Mouse (Mus musculus) CH12.LX (cell line): ENCODE data around the gene B3galt1. TPM values are rescaled to one million over a fixed set of nuclear protein-coding genes. Genes with fewer than 3 reads are reported as not detected.

Source experiments
- DNase-seq: peaks from one replicate; pipeline ENCODE4 v3.0.0-alpha.2; 2013; ENCODE audit errors: extremely low read depth
- H3K27ac ChIP-seq: 2 replicates; pipeline ENCODE4 v1.5.1; 2012; ENCODE audit warnings: low read depth, mild to moderate bottlenecking, control low read depth, moderate library complexity; ENCODE audit not compliant: insufficient read depth
- H3K27me3 ChIP-seq: replicated peaks from 2 replicates; pipeline ENCODE3; 2012; ENCODE audit warnings: inconsistent platforms
- H3K36me3 ChIP-seq, 2 experiments: replicated peaks in 1 of 2; 2 replicates each; pipeline versions ENCODE3 to v1.6.1; 2012; ENCODE audit warnings: inconsistent platforms in 1 of 2, low read length in 1 of 2, mild to moderate bottlenecking in 1 of 2, mixed read lengths in 1 of 2, moderate library complexity in 1 of 2; ENCODE audit not compliant: control insufficient read depth in 1 of 2, insufficient read depth in 1 of 2
- H3K4me1 ChIP-seq, 2 experiments: 2 replicates each; pipeline ENCODE4 v1.6.1; 2012; ENCODE audit warnings: inconsistent platforms in 1 of 2, moderate library complexity in 1 of 2; ENCODE audit not compliant: insufficient read depth in 2 of 2, control insufficient read depth in 1 of 2
- H3K4me2 ChIP-seq: 2 replicates; pipeline ENCODE4 v1.6.1; 2012; ENCODE audit warnings: low read depth, mild to moderate bottlenecking, control low read depth; ENCODE audit not compliant: poor library complexity, insufficient read depth, severe bottlenecking
- H3K4me3 ChIP-seq, 3 experiments: fragments of 150-350 bp in 1 of 3; sonication (generic) in 1 of 3; replicated peaks in 1 of 3; 2 replicates each; pipeline versions ENCODE3 to v1.5.1; 2011 to 2012; ENCODE audit warnings: low read depth in 2 of 3, low read length in 2 of 3, mild to moderate bottlenecking in 2 of 3, moderate library complexity in 2 of 3, control low read depth in 1 of 3, improper control_type of control experiment in 1 of 3, inconsistent platforms in 1 of 3, mixed read lengths in 1 of 3; ENCODE audit not compliant: poor library complexity in 1 of 3
- H3K79me2 ChIP-seq: replicated peaks from 2 replicates; pipeline ENCODE4 v1.6.1; 2012; ENCODE audit warnings: mild to moderate bottlenecking, moderate library complexity; ENCODE audit not compliant: control insufficient read depth, poor library complexity, insufficient read depth, severe bottlenecking; ENCODE audit errors: extremely low read depth
- H3K9ac ChIP-seq: 2 replicates; pipeline ENCODE4 v1.6.1; 2012; ENCODE audit warnings: low read depth, mild to moderate bottlenecking, control low read depth, moderate library complexity; ENCODE audit not compliant: insufficient read depth
- H3K9me3 ChIP-seq: replicated peaks from 2 replicates; pipeline ENCODE3; 2012; ENCODE audit warnings: low read length, inconsistent platforms, mixed read lengths
- BHLHE40 ChIP-seq: IDR thresholded peaks from 2 replicates; pipeline ENCODE4 v1.6.1; 2011; ENCODE audit warnings: mild to moderate bottlenecking, low read depth, low read length, improper control_type of control experiment
- CHD1 ChIP-seq: IDR thresholded peaks from 2 replicates; pipeline ENCODE4 v1.6.1; 2012; ENCODE audit warnings: low read depth, low read length, improper control_type of control experiment, inconsistent platforms
- CHD2 ChIP-seq: IDR thresholded peaks from 2 replicates; pipeline ENCODE4 v1.6.1; 2011; ENCODE audit warnings: low read length, improper control_type of control experiment
- E2F4 ChIP-seq: IDR thresholded peaks from 2 replicates; pipeline ENCODE4 v1.6.1; 2011; ENCODE audit warnings: low read depth, low read length, improper control_type of control experiment; ENCODE audit not compliant: insufficient replicate concordance
- EP300 ChIP-seq: IDR thresholded peaks from 2 replicates; pipeline ENCODE4 v1.6.1; 2011; ENCODE audit warnings: low read length, improper control_type of control experiment
- ETS1 ChIP-seq: conservative IDR thresholded peaks from 2 replicates; pipeline ENCODE4 v1.6.1; 2012; ENCODE audit warnings: low read depth, mild to moderate bottlenecking, inconsistent platforms, low read length, improper control_type of control experiment, moderate library complexity
- GABPA ChIP-seq: IDR thresholded peaks from 2 replicates; pipeline ENCODE4 v1.6.1; 2012; ENCODE audit warnings: low read depth, low read length, improper control_type of control experiment, inconsistent platforms; ENCODE audit not compliant: insufficient replicate concordance
- HCFC1 ChIP-seq: IDR thresholded peaks from 2 replicates; pipeline ENCODE4 v1.6.1; 2012; ENCODE audit warnings: low read depth, mild to moderate bottlenecking, inconsistent platforms, low read length, improper control_type of control experiment
- JUND ChIP-seq: conservative IDR thresholded peaks from 2 replicates; pipeline ENCODE4 v1.6.1; 2011; ENCODE audit warnings: low read depth, low read length, improper control_type of control experiment
- KAT2A ChIP-seq: IDR thresholded peaks from 2 replicates; pipeline ENCODE4 v1.6.1; 2012; ENCODE audit warnings: low read length, improper control_type of control experiment, inconsistent platforms; ENCODE audit not compliant: insufficient replicate concordance
- MAFK ChIP-seq: IDR thresholded peaks from 2 replicates; pipeline ENCODE4 v1.6.1; 2011; ENCODE audit warnings: low read length, improper control_type of control experiment; ENCODE audit not compliant: insufficient replicate concordance
- MAX ChIP-seq: IDR thresholded peaks from 2 replicates; pipeline ENCODE4 v1.6.1; 2011; ENCODE audit warnings: low read length, improper control_type of control experiment
- MEF2A ChIP-seq: IDR thresholded peaks from 2 replicates; pipeline ENCODE4 v1.6.1; 2014; ENCODE audit warnings: low read depth, mild to moderate bottlenecking, inconsistent platforms, low read length, improper control_type of control experiment, borderline replicate concordance
- MYC ChIP-seq: IDR thresholded peaks from 2 replicates; pipeline ENCODE4 v1.6.1; 2011; ENCODE audit warnings: low read depth, mild to moderate bottlenecking, improper control_type of control experiment, low read length
- NELFE ChIP-seq: IDR thresholded peaks from 2 replicates; pipeline ENCODE4 v1.6.1; 2011; ENCODE audit warnings: low read depth, low read length, improper control_type of control experiment
- PAX5 ChIP-seq: IDR thresholded peaks from 2 replicates; pipeline ENCODE4 v1.6.1; 2012; ENCODE audit warnings: low read length, inconsistent platforms, mixed read lengths
- POLR2A ChIP-seq: IDR thresholded peaks from 2 replicates; pipeline ENCODE4 v1.6.1; 2011; ENCODE audit warnings: low read depth, mild to moderate bottlenecking, improper control_type of control experiment, low read length
- POLR2AphosphoS2 ChIP-seq: IDR thresholded peaks from 2 replicates; pipeline ENCODE4 v1.6.1; 2011; ENCODE audit warnings: low read depth, low read length, improper control_type of control experiment
- RAD21 ChIP-seq: IDR thresholded peaks from 2 replicates; pipeline ENCODE4 v1.6.1; 2011; ENCODE audit warnings: low read depth, mild to moderate bottlenecking, low read length, improper control_type of control experiment, moderate library complexity
- RCOR1 ChIP-seq: conservative IDR thresholded peaks from 2 replicates; pipeline ENCODE4 v1.6.1; 2012; ENCODE audit warnings: low read depth, mild to moderate bottlenecking, inconsistent platforms, low read length, improper control_type of control experiment
- SMC3 ChIP-seq: IDR thresholded peaks from 2 replicates; pipeline ENCODE4 v1.6.1; 2011; ENCODE audit warnings: low read depth, low read length, improper control_type of control experiment
- TBP ChIP-seq: conservative IDR thresholded peaks from 2 replicates; pipeline ENCODE4 v1.6.1; 2011; ENCODE audit warnings: low read depth, low read length, improper control_type of control experiment
- TCF12 ChIP-seq: IDR thresholded peaks from 2 replicates; pipeline ENCODE4 v1.6.1; 2014; ENCODE audit warnings: low read depth, mild to moderate bottlenecking, inconsistent platforms, low read length, improper control_type of control experiment
- UBTF ChIP-seq: IDR thresholded peaks from 2 replicates; pipeline ENCODE4 v1.6.1; 2012; ENCODE audit warnings: low read depth, mild to moderate bottlenecking, inconsistent platforms, low read length, improper control_type of control experiment, moderate library complexity
- USF1 ChIP-seq: IDR thresholded peaks from 2 replicates; pipeline ENCODE4 v1.6.1; 2014; ENCODE audit warnings: low read depth, mild to moderate bottlenecking, inconsistent platforms, low read length, improper control_type of control experiment
- USF2 ChIP-seq: conservative IDR thresholded peaks from 2 replicates; pipeline ENCODE4 v1.6.1; 2011; ENCODE audit warnings: low read depth, low read length, improper control_type of control experiment
- ZC3H11A ChIP-seq: IDR thresholded peaks from 2 replicates; pipeline ENCODE4 v1.6.1; 2012; ENCODE audit warnings: low read depth, mild to moderate bottlenecking, inconsistent platforms, low read length, improper control_type of control experiment
- dilution Hi-C: fragments of 300-500 bp; cut with MboI; formaldehyde crosslinking; loops from 2 replicates; pipeline ENCODE4 v1.14.3; 2020; ENCODE audit warnings: low sequenced_read_pairs; ENCODE audit not compliant: extremely low pct_unique_long_range_greater_than_20kb, extremely low pct_ligation_motif_present
- in situ Hi-C: fragments of 300-500 bp; cut with MboI; formaldehyde crosslinking; loops from 3 replicates; pipeline ENCODE4 v1.14.3; 2019; ENCODE audit warnings: low sequenced_read_pairs, low pct_ligation_motif_present, low pct_unique_long_range_greater_than_20kb, mixed read lengths
- polyA plus RNA-seq: library from polyadenylated mRNA; unstranded; fragments of >175 nt; gene quantifications from 2 replicates; pipeline ENCODE4 v1.2.1, GENCODE M21; 2012; ENCODE audit warnings: low read depth; ENCODE audit not compliant: insufficient read length
- total RNA-seq, 2 experiments: library from RNA; depleted of rRNA; stranded (reverse); fragments of 300-350 nt in 1 of 2; fragments of >200 nt in 1 of 2; gene quantifications; 2 replicates each; pipeline ENCODE4 v1.2.3; 2012 to 2014

Gene B3galt1
- total and polyA plus RNA-seq, 3 experiments = not detected

DNA sequence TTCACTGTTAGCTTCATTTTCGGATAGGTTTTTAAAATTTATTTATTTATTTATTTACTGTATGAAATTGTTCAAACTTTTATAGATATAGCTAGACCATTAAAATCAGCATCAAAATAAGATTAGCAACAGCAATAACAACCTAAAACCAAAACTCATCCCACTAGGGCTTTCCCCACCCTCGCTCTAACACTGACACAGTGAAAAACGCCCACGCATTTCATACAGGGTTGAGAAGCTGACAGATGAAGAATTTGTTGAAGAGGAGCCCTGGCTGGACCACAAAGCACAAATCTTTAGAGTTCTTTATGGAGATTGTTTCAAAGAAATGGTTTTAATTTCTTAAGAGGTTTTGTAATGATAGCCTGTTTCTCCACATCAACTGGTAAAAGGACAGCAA is 596.3 kb downstream of the B3galt1 start:
- TF ChIP-seq POLR2A (no peak), GABPA (no peak), MEF2A (no peak), RAD21 (no peak), USF2 (no peak), JUND (no peak), MYC (no peak), PAX5 (no peak), UBTF (no peak), SMC3 (no peak), ETS1 (no peak), RCOR1 (no peak), TCF12 (no peak), CHD2 (no peak), POLR2AphosphoS2 (no peak), BHLHE40 (no peak), NELFE (no peak), E2F4 (no peak), USF1 (no peak), KAT2A (no peak)
- TF ChIP-seq, all 38 proteins: peak for 0
- Histone ChIP-seq H3K4me1 (no peaks in the 10 kb centered on the region), H3K9ac (no peak overlapping the region), H3K27me3 (no peaks in the 10 kb centered on the region), H3K9me3 (peaks cover 55% of the 10 kb centered on the region), H3K36me3 (no peaks in the 10 kb centered on the region), H3K4me2 (no peak overlapping the region), H3K4me3 (no peak overlapping the region), H3K79me2 (no peaks in the 10 kb centered on the region), H3K27ac (no peak overlapping the region)
- in situ Hi-C loops = no loop called here
- DNase-seq = no peak
- dilution Hi-C loops = no loop called here

GRCm38 (mm10) chr2:68171306-68171705 is 605.6 kb downstream of the B3galt1 start:
- no peak overlapping the region for H3K4me3 ChIP-seq
- in situ Hi-C loops (no loop called here), dilution Hi-C loops (no loop called here)
- DNase-seq = no peak
- TF ChIP-seq CHD2 (no peak), MYC (no peak), HCFC1 (no peak), RCOR1 (no peak), CHD1 (no peak), TBP (no peak), MEF2A (no peak), SMC3 (no peak), JUND (no peak), EP300 (no peak), ETS1 (no peak), MAX (no peak), E2F4 (no peak), ZC3H11A (no peak), MAFK (no peak)
- no peaks in the 10 kb centered on the region for H3K36me3 ChIP-seq
- no peaks in the 10 kb centered on the region for H3K79me2 ChIP-seq
- H3K9ac ChIP-seq = no peak overlapping the region
- no peak overlapping the region for H3K27ac ChIP-seq
- H3K4me2 ChIP-seq = no peak overlapping the region
- H3K4me1 ChIP-seq = no peaks in the 10 kb centered on the region
- H3K9me3 ChIP-seq = peaks cover 44% of the 10 kb centered on the region
- H3K27me3 ChIP-seq = no peaks in the 10 kb centered on the region
